Mouse (Mus musculus) heart, adult 2 months (tissue): ENCODE measurements around the gene Tekt4. TPM values are rescaled to one million over a fixed set of nuclear protein-coding genes. Genes with fewer than 3 reads are reported as not detected.
A peak's percentile ranks its signal among the peaks of the same experiment; 100 is the strongest.

Experiments
- DNase-seq, 2 experiments: peaks; one replicate each; pipeline ENCODE4 v3.0.0; 2021
- H3K27ac ChIP-seq: fragments of 200-600 bp; 2 replicates; pipeline ENCODE4 v1.8.1; 2022
- H3K27me3 ChIP-seq: fragments of 200-500 bp; 2 replicates; pipeline ENCODE4 v1.6.1; 2012; ENCODE audit warnings: mild to moderate bottlenecking, low read length, inconsistent platforms, mixed read lengths; ENCODE audit not compliant: control insufficient read depth, insufficient read depth
- H3K36me3 ChIP-seq: fragments of 200-500 bp; 2 replicates; pipeline ENCODE4 v1.6.1; 2012; ENCODE audit warnings: low read length, inconsistent platforms; ENCODE audit not compliant: control insufficient read depth, insufficient read depth
- H3K4me1 ChIP-seq: fragments of 200-500 bp; 2 replicates; pipeline ENCODE4 v1.6.1; 2011; ENCODE audit warnings: low read length; ENCODE audit not compliant: control insufficient read depth, insufficient read depth
- H3K4me3 ChIP-seq: fragments of 200-600 bp; 2 replicates; pipeline ENCODE4 v1.8.1; 2022
- H3K79me2 ChIP-seq: fragments of 200-500 bp; replicated peaks from 2 replicates; pipeline ENCODE4 v1.6.1; 2012; ENCODE audit warnings: mild to moderate bottlenecking, inconsistent platforms, low read length, moderate library complexity, mixed read lengths; ENCODE audit not compliant: control insufficient read depth, insufficient read depth
- H3K9ac ChIP-seq: fragments of 200-500 bp; 2 replicates; pipeline ENCODE4 v1.6.1; 2012; ENCODE audit warnings: low read depth, mild to moderate bottlenecking, control low read depth, inconsistent platforms, low read length, mixed read lengths
- CTCF ChIP-seq: fragments of 200-600 bp; IDR thresholded peaks from 2 replicates; pipeline ENCODE4 v1.8.1; 2022; ENCODE audit warnings: antibody characterized with exemption, mild to moderate bottlenecking, moderate library complexity
- EP300 ChIP-seq: fragments of 200-500 bp; IDR thresholded peaks from 2 replicates; pipeline ENCODE4 v1.6.1; 2011; ENCODE audit warnings: low read depth, low read length, control low read depth; ENCODE audit not compliant: insufficient read depth
- POLR2A ChIP-seq: fragments of 200-500 bp; IDR thresholded peaks from 2 replicates; pipeline ENCODE4 v1.6.1; 2011; ENCODE audit warnings: mild to moderate bottlenecking, low read depth, low read length, control low read depth; ENCODE audit not compliant: insufficient read depth
- WGBS: fragments of 180-500 bp; shearing (Covaris S2); methylation state at CpG from one replicate; pipeline ENCODE4 v1.1.7; 2018; 5-methylcytosine and 5-hydroxymethylcytosine counted together
- intact Hi-C: fragments of 180-260 bp; cut with DNase I; formaldehyde crosslinking; loops from one replicate; pipeline ENCODE4 v1.15.1; 2025
- polyA plus RNA-seq: library from polyadenylated mRNA; depleted of rRNA; stranded (reverse); fragments of >200 nt; gene quantifications from 2 replicates; pipeline ENCODE4 v1.2.3, GENCODE M21; 2012
- total RNA-seq, 2 experiments: library from RNA; stranded (reverse); gene quantifications; 2 replicates each; pipeline ENCODE4 v1.2.3; 2021

The Tekt4 gene
- total and polyA plus RNA-seq, 3 experiments = 1.2 TPM; not detected in 2

- DNase-seq = peak in 1 of 2 experiments; percentile 11
- 43% methylated on average over 3 of the region's 3 CpGs for WGBS
Observed at GRCm38 (mm10) chr17:25416219-25416618, 38.2 kb upstream of the Tekt4 start.

DNA sequence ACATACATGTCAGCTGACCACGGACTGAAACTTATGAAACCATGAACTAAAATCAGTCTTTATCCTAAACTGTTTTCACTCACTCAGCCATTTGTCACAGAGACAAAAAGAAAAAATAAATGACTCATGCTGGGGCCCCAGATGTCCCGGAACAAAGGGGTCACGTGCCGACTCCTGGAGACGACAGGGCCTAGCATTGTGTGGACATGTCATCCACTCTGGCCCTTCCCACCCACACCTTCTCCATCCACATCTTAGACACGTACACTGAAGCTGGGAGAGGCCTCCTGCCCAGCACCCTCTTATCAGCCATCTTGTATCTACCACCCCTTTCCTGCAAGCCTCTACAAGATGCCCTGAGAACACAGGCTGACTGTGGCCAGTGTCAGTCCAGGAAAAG is 36.4 kb upstream of the Tekt4 start:
- DNase-seq = no peak
- 46% methylated on average over 6 of the region's 6 CpGs for WGBS
- no peaks in the 10 kb centered on the region for H3K36me3 ChIP-seq
- H3K9ac ChIP-seq = no peak overlapping the region
- H3K27ac ChIP-seq = no peak overlapping the region
- no peaks in the 10 kb centered on the region for H3K79me2 ChIP-seq
- H3K27me3 ChIP-seq = no peaks in the 10 kb centered on the region
- no peak overlapping the region for H3K4me3 ChIP-seq
- intact Hi-C loops = no loop called here
- H3K4me1 ChIP-seq = peaks cover 1% of the 10 kb centered on the region; the same call in 1 of the 2 replicates
- TF ChIP-seq EP300 = no peak
- TF ChIP-seq CTCF = no peak
- no peak for TF ChIP-seq POLR2A

More at GRCm38 (mm10) chr17:25416219-25416618, 38.2 kb upstream of the Tekt4 start:
- intact Hi-C loops = no loop called here
- TF ChIP-seq POLR2A = no peak
- H3K4me3 ChIP-seq = no peak overlapping the region
- H3K36me3 ChIP-seq = no peaks in the 10 kb centered on the region
- H3K27me3 ChIP-seq = no peaks in the 10 kb centered on the region
- peaks cover 1% of the 10 kb centered on the region; the same call in 1 of the 2 replicates for H3K4me1 ChIP-seq
- no peak overlapping the region for H3K27ac ChIP-seq
- H3K79me2 ChIP-seq = no peaks in the 10 kb centered on the region
- no peak overlapping the region for H3K9ac ChIP-seq

- intact Hi-C loops = no loop called here
- 71% methylated on average over 9 of the region's 9 CpGs for WGBS
- H3K36me3 ChIP-seq = no peaks in the 10 kb centered on the region
- no peaks in the 10 kb centered on the region for H3K79me2 ChIP-seq
- H3K4me3 ChIP-seq = no peak overlapping the region
- H3K27me3 ChIP-seq = no peaks in the 10 kb centered on the region
- H3K9ac ChIP-seq = no peak overlapping the region
- peaks cover 1% of the 10 kb centered on the region; the same call in 1 of the 2 replicates for H3K4me1 ChIP-seq
- DNase-seq = no peak
- TF ChIP-seq EP300 (no peak), CTCF (no peak), POLR2A (no peak)
- H3K27ac ChIP-seq = no peak overlapping the region
Observed at GRCm38 (mm10) chr17:25418926-25419325, 35.5 kb upstream of the Tekt4 start.

GRCm38 (mm10) chr17:25420998-25421397 is 33.4 kb upstream of the Tekt4 start:
- intact Hi-C loops = no loop called here
- no peak for DNase-seq
- Histone ChIP-seq H3K4me1 (no peaks in the 10 kb centered on the region), H3K27ac (no peak overlapping the region), H3K79me2 (no peaks in the 10 kb centered on the region), H3K4me3 (no peak overlapping the region), H3K27me3 (no peaks in the 10 kb centered on the region), H3K9ac (no peak overlapping the region), H3K36me3 (no peaks in the 10 kb centered on the region)
- no peak for TF ChIP-seq POLR2A
- TF ChIP-seq CTCF = no peak
- no peak for TF ChIP-seq EP300
- 86% methylated on average over 3 of the region's 3 CpGs for WGBS

GRCm38 (mm10) chr17:25424526-25425080 is 29.8 kb upstream of the Tekt4 start:
- Histone ChIP-seq H3K27ac (no peak overlapping the region), H3K4me1 (peaks cover 1% of the 10 kb centered on the region; the same call in 1 of the 2 replicates), H3K79me2 (no peaks in the 10 kb centered on the region), H3K4me3 (no peak overlapping the region), H3K9ac (no peak overlapping the region), H3K36me3 (no peaks in the 10 kb centered on the region), H3K27me3 (no peaks in the 10 kb centered on the region)
- intact Hi-C loops = no loop called here
- TF ChIP-seq CTCF (no peak), POLR2A (no peak), EP300 (no peak)
- no peak for DNase-seq
- 63% methylated on average over 8 of the region's 8 CpGs for WGBS

GRCm38 (mm10) chr17:25425996-25426395 is 28.4 kb upstream of the Tekt4 start:
- Histone ChIP-seq H3K4me1 (peaks cover 1% of the 10 kb centered on the region; the same call in 1 of the 2 replicates), H3K4me3 (no peak overlapping the region), H3K27ac (no peak overlapping the region), H3K9ac (no peak overlapping the region), H3K79me2 (no peaks in the 10 kb centered on the region), H3K36me3 (no peaks in the 10 kb centered on the region), H3K27me3 (no peaks in the 10 kb centered on the region)
- WGBS = 77% methylated on average over 2 of the region's 2 CpGs
- intact Hi-C loops = no loop called here
- no peak for DNase-seq
- no peak for TF ChIP-seq POLR2A
- no peak for TF ChIP-seq CTCF
- TF ChIP-seq EP300 = no peak
